Mouse (Mus musculus) thymus, adult 2 months (tissue): Measurements from ENCODE around the gene Fcho2. TPM values are rescaled to one million over a fixed set of nuclear protein-coding genes. Genes with fewer than 3 reads are reported as not detected.
A peak's percentile ranks its signal among the peaks of the same experiment; 100 is the strongest.
"Not testable (repeated sequence)": the region's sequence is repeated elsewhere in the genome, so short reads cannot be mapped to it uniquely, and the experiment has no call there.

ENCODE experiments used
- DNase-seq: peaks from one replicate; pipeline ENCODE4 v3.0.0; 2021
- H3K27ac ChIP-seq: fragments of 200-500 bp; 2 replicates; pipeline ENCODE4 v1.5.1; 2012; ENCODE audit warnings: low read length, control low read depth; ENCODE audit not compliant: control insufficient read depth, insufficient read depth
- H3K27me3 ChIP-seq: fragments of 200-500 bp; 2 replicates; pipeline ENCODE4 v1.6.1; 2012; ENCODE audit warnings: mild to moderate bottlenecking, low read length, moderate library complexity, mixed read lengths; ENCODE audit not compliant: control insufficient read depth, insufficient read depth
- H3K36me3 ChIP-seq: fragments of 200-500 bp; 2 replicates; pipeline ENCODE4 v1.6.1; 2012; ENCODE audit warnings: mild to moderate bottlenecking, low read length, moderate library complexity; ENCODE audit not compliant: control insufficient read depth, insufficient read depth
- H3K4me1 ChIP-seq: fragments of 200-500 bp; replicated peaks from 2 replicates; pipeline ENCODE4 v1.6.1; 2012; ENCODE audit warnings: low read length; ENCODE audit not compliant: control insufficient read depth, insufficient read depth
- H3K4me3 ChIP-seq: fragments of 200-500 bp; 2 replicates; pipeline ENCODE4 v1.5.1; 2012; ENCODE audit warnings: mild to moderate bottlenecking, low read length, control low read depth, moderate library complexity; ENCODE audit not compliant: control insufficient read depth, insufficient read depth
- CTCF ChIP-seq: fragments of 200-500 bp; IDR thresholded peaks from 2 replicates; pipeline ENCODE4 v1.5.1; 2012; ENCODE audit warnings: mild to moderate bottlenecking, control low read depth, low read length, moderate library complexity, borderline replicate concordance; ENCODE audit not compliant: control insufficient read depth, poor library complexity, insufficient read depth; ENCODE audit errors: extremely low read depth
- POLR2A ChIP-seq: fragments of 200-500 bp; IDR thresholded peaks from 2 replicates; pipeline ENCODE4 v1.6.1; 2012; ENCODE audit warnings: mild to moderate bottlenecking, low read length, control low read depth, moderate library complexity; ENCODE audit not compliant: control insufficient read depth, poor library complexity, insufficient read depth; ENCODE audit errors: extremely low read depth
- WGBS: fragments of 180-500 bp; shearing (Covaris S2); methylation state at CpG from one replicate; pipeline ENCODE4 v1.1.7; 2018; 5-methylcytosine and 5-hydroxymethylcytosine counted together
- polyA plus RNA-seq: library from polyadenylated mRNA; depleted of rRNA; stranded (reverse); fragments of >200 nt; gene quantifications from 2 replicates; pipeline ENCODE4 v1.2.3, GENCODE M21; 2012

The Fcho2 gene
- polyA plus RNA-seq, 1 experiment = 10.7 TPM

DNA sequence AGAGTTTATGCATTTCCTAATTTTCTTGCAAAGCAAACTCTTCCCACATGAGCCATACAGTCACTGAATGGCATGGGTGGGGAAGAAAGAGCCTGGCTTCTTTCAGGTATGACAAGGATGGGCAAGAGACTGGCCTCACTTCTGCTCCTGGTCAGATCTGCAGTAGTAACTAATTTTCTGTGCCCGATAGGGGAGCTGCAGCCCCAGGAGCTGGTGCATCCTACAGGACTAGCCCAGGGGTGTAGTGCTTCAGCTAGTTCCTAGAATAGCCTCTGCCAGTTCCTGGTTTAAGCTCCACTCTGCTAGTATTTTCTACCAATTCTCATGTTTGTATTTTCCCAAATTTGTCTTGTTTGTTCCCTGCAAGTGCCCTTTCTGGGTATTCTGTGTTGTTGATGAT is 18.9 kb upstream of the Fcho2 start:
- WGBS = 75% methylated on average over 1 of the region's 1 CpGs
- Histone ChIP-seq H3K4me1 (no peaks in the 10 kb centered on the region), H3K4me3 (no peak overlapping the region), H3K27ac (no peak overlapping the region), H3K36me3 (no peaks in the 10 kb centered on the region; the same call in 1 of the 2 replicates), H3K27me3 (no peaks in the 10 kb centered on the region)
- no peak for DNase-seq
- no peak for TF ChIP-seq POLR2A

DNA sequence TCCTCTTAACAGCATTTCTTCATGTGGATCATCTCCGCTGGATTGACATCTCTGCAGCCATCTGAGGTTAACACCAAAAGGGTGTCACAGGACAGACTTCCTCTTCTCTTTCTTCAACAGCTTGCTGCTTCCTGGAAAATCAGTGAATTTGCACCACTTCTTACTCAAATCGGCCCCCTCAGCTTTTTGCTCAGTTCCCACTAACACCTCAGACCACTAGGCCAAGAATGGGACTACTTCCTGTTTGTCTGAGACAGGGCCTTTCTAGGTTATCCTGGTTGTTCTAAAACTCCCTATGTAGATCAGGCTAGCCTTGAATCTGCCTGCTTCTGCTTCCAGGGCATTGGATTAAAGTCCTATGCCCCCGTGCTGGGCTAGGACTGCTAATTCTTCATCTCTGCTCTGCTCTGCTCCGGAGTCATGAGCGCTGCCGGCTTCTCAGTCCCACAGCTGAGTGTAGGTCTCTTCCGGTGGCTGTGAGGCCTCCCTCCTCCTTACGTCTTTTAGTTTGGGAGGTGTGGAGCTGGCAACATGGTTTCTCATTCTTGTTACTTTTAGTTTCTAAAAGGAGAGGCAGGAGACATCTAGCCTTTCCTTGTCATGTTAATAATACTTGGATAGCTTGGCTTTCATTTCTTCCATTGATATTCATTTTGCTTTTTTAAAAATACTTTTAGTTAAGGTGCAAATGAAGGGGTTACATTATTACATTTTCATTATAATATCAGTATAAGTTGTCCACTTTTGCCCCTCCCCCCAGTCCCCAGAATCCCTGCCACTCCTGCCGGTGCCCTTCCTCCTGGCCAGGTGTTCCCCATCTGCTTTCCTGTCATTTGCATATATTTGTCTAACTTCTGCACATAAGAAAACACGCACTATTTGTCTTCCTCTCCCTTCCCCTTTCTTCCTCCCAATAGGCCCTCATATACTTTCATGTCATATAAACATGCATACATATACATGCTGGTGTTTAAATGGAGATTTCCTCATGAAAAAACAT is 17.5 kb upstream of the Fcho2 start:
- Histone ChIP-seq H3K27me3 (no peaks in the 10 kb centered on the region), H3K4me3 (no peak overlapping the region), H3K36me3 (no peaks in the 10 kb centered on the region), H3K4me1 (no peaks in the 10 kb centered on the region), H3K27ac (peak overlapping the region; percentile 55)
- WGBS = 59% methylated on average over 10 of the region's 10 CpGs
- TF ChIP-seq POLR2A (no peak), CTCF (no peak)
- no peak for DNase-seq

DNA sequence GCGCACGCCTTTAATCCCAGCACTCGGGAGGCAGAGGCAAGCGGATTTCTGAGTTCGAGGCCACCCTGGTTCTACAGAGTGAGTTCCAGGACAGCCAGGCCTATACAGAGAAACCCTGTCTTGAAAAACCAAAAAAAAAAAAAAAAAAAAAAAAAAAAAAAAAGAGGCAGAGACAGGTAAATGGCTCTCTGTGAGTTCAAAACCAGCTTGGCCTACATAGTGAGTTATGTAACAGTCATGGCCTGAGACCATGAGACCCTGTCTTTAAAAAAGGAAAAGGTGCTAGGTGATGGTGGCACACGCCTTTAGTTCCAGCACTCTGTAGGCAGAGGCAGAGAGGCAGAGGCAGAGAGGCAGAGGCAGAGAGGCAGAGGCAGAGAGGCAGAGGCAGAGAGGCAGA is 13.8 kb upstream of the Fcho2 start:
- WGBS = 98% methylated on average over 6 of the region's 6 CpGs
- H3K4me3 ChIP-seq, H3K27me3 ChIP-seq, H3K4me1 ChIP-seq, H3K36me3 ChIP-seq, DNase-seq, H3K27ac ChIP-seq: not testable (repeated sequence)

DNA sequence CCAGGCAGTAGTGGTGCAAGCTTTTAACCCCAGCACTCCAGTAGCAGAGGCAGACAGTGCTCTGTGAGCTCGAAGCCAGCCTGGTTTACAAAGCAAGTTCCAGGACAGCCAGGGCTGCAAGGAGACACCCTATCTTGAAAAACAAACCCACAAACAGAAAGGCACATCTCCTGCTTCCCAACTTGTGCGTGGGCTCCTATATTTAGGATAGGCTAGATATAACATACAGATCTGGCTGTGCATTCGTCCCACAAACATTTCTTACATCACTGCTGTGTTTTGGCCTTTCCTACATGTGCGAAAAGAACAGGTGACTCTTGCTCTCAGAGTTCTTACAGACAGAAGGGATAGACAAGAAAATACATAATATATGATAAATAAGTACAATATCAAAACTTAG is 10.3 kb upstream of the Fcho2 start:
- Histone ChIP-seq H3K36me3 (no peaks in the 10 kb centered on the region), H3K4me3 (no peak overlapping the region), H3K27ac (no peak overlapping the region), H3K27me3 (no peaks in the 10 kb centered on the region), H3K4me1 (no peaks in the 10 kb centered on the region)
- TF ChIP-seq CTCF (no peak), POLR2A (no peak)
- 91% methylated on average over 4 of the region's 4 CpGs for WGBS
- no peak for DNase-seq

DNA sequence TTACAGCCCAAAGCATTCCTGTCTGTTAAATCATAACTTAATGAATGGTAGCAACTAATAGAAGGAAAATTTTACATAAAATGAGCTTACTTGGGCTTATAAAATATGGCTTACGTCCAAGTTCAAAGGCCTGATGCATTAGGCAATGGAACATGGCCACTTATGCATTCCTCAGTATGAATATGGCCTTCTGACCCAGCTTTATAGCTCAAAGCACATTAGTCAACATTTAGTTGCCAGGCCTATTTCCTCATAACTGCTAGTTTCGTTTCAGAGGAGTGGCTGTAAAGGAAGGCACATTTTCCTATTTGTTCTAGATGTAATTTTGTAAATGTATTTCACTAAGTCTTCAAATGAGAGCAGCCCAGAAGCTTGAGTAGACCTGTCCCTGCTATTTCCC is 3.8 kb upstream of the Fcho2 start:
- Histone ChIP-seq H3K4me1 (no peaks in the 10 kb centered on the region; the same call in 1 of the 2 replicates), H3K27ac (no peak overlapping the region), H3K4me3 (no peak overlapping the region), H3K27me3 (no peaks in the 10 kb centered on the region), H3K36me3 (no peaks in the 10 kb centered on the region)
- TF ChIP-seq CTCF (no peak), POLR2A (no peak)
- WGBS = 79% methylated on average over 2 of the region's 2 CpGs
- DNase-seq = no peak

DNA sequence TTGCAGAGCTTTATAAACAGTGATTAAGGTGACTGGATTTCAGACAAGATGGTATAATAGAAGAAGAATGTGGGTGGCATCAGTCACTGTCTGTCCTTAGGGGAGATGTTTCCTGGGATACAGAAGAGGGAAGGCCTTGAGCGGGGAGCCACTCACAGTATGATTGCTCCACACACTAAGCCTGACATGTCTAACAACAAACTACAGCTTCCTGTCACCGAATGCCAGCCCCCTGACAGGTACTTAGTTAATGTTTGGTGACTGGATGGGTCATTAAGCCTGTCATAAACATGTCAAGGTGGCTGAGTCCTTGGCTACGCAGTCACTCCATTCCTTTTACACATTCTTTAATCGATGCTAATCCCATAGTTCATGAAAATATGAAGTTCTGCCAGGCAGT is 3.0 kb upstream of the Fcho2 start:
- DNase-seq = no peak
- no peak overlapping the region for H3K27ac ChIP-seq
- no peaks in the 10 kb centered on the region; the same call in 1 of the 2 replicates for H3K4me1 ChIP-seq

DNA sequence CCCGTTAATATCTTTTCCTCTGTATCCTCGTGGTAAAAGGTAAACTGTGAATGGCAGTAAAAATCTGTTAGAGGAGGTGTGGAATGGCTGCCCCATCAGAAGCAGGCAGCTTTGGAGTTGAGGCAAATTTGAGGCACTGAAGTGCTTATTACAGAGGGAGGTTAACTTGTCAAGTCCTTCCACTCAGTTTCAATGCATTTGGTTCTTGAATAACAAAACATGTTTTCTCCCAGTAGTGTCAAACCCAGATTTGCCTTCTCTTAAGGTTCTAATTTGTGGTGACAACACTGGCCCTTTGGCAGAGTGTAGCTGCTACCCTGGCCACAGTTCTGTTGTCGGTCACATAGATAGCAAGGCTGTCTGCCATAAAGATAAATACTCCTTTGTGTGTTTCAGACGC is 2.5 kb upstream of the Fcho2 start:
- DNase-seq = no peak
- H3K4me1 ChIP-seq = no peaks in the 10 kb centered on the region; the same call in 1 of the 2 replicates
- no peaks in the 10 kb centered on the region for H3K36me3 ChIP-seq
- H3K27me3 ChIP-seq = no peaks in the 10 kb centered on the region
- TF ChIP-seq POLR2A (no peak), CTCF (no peak)
- no peak overlapping the region for H3K4me3 ChIP-seq
- H3K27ac ChIP-seq = no peak overlapping the region
- 88% methylated on average over 4 of the region's 4 CpGs for WGBS

More for the DNA sequence above, 3.0 kb upstream of the Fcho2 start:
- Histone ChIP-seq H3K27me3 (no peaks in the 10 kb centered on the region), H3K36me3 (no peaks in the 10 kb centered on the region), H3K4me3 (no peak overlapping the region)
- TF ChIP-seq POLR2A (no peak), CTCF (no peak)
- 86% methylated on average over 4 of the region's 4 CpGs for WGBS

DNA sequence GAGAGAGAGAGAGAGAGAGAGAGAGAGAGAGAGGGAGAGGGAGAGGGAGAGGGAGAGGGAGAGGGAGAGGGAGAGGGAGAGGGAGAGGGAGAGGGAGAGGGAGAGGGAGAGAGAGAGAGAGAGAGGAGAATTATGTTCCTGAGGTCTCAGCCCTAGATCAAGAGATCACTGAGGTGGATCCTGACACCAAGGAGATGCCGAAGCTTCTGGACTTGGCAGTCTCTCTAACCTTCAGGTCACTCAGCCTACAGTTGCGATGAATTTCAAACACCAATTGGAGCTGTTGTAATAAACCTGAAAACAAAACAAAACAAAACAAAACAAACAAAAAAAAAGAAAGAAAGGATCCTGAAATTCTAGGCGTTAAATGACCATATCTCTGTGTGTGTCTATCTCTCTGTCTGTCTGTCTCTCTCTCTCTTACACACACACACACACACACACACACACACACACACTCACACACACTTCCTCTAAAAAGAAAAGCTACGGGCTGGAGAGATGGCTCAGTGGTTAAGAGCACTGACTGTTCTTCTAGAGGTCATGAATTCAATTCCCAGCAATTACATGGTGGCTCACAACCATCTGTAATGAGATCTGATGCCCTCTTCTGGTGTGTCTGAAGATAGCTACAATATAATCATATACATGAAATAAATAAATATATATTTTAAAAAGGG is 1.9 kb upstream of the Fcho2 start:
- DNase-seq, H3K4me3 ChIP-seq, H3K4me1 ChIP-seq, H3K27me3 ChIP-seq, H3K36me3 ChIP-seq, H3K27ac ChIP-seq: not testable (repeated sequence)
- WGBS = 66% methylated on average over 4 of the region's 4 CpGs
